Mouse (Mus musculus): Measurements from ENCODE around the gene Itprid2.

The Itprid2 gene

DNA sequence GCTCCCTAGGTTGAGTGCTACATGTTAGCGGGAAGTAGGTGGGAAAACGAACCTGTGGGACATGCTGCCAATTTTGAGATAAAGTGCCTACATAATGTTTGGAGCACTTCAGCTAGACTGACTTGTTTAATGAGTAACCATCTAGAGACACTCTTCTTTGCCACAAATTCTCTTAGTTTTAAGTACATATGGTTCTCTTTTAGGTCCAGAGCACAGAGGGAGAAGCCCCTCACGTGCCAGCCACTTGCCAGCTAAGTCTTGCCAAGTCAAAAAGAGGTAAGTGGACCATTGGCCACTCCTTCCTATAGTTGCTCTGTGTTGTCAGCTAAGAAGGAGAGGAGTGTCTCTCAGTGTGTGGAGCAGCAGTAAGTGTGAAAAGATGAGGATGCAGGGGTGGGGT lies 16.0 kb downstream of the Itprid2 start:
- no peak for DNase-seq (ENCODE audit: low read depth, low spot score)

DNA sequence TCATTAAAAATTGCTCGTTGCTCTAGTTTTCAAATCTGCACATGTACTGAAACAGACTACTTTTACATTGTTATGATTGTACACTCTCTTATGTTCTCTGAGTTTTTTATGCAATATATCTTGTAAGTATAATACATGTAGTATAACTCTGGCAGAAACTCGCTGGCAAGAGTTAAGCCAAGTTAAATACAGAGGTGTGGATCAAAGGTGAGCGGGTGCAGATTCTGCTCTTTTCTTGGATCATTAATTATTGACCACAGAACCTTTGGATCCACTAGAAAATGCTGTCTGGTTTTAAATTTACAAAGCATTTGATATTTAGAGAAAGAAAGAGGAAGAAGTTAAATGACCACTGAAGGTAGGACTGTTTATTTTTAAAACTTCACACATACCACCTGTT lies 16.5 kb downstream of the Itprid2 start:
- no peak for DNase-seq (ENCODE audit: low read depth, low spot score)

DNA sequence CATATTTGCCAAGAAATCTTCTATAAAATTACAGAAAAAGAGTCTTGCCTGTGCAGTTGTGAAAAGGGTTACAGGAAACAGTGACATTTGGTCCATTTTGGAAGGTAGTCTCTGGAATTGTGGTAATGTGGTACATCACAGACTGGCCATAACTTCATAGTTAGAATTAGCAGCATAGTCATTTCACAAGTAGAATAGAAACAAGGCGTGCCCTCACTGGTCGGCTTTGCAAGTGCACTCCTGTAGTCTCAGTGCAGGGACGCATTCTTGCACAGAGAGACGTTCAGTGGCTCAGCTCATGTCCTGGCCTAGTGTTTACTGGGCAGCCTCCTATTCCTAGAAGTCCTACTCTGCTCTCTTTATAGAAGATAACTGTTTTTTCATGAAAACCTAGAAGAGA lies 17.4 kb downstream of the Itprid2 start:
- no peak for DNase-seq (ENCODE audit: low read depth, low spot score)

DNA sequence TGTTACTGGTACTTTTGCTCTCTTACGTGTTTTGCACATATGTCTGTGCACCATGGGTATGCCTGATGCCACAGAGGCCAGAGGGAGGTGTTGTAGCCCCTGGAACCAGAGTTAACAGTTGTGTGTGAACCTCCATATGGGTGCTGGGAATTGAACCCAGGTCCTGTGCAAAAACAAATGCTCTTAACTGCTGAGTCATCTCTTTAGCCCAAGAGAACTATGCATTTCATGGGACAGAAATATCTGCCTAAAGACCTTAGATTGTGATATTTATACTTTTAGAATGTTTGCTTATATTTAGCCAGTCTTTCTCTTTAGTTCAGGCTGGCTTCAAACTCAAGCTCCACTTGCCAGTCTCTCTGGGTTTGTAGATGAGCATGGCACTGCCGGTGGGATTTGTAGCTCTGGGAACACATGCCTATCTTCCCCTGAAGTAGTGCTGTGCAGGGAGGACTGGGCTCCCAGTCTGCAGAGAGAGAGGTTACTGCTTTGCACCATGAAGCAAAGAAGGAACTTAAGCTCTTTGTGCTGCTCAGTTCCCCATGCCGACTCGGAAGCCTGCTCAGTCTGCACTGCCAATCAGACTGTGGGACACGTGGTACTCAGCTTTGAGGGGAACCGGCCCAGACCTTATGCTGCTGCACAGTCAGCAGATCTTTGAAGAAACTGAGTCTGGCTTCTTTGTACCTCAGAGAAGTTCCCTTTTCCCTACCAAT lies 18.1 kb downstream of the Itprid2 start:
- DNase-seq (ENCODE audit: low read depth, low spot score) = no peak

DNA sequence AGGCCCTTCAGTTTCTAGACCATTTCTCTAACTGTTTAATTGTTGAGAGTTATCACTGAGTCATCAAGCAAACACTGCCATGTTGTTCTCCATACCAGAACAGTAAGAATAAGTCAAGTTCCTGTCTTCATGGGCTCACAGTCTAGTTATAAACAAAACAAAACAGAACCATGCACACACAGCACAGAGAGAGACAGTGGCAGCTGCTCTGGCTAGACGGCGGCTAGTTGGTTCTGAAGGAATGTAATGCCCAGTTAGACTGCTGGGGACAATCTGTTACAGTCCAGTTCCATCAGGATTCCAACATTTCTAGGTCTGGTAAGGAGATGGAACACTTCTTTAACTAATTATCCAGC lies 18.6 kb downstream of the Itprid2 start:
- no peak for DNase-seq (ENCODE audit: low read depth, low spot score)

DNA sequence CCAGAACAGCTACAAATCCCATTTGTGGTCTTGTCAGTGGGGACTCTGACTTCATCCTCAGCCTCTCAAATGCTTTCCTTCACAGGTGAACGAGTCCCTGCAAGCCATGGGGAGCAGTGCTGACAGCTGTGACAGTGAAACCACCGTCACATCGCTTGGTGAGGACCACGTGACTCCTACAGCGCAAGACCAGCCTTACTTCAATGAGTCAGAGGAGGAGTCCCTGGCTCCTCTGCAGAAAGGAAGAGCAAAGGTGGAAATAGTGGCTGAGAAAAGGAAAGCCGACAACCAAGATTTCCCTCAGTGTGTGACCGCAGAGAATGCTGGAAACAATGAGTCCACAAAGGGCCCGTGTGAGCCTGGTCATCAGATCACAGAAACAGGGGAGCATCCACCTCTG lies 21.9 kb downstream of the Itprid2 start:
- no peak for DNase-seq (ENCODE audit: low read depth, low spot score)

DNA sequence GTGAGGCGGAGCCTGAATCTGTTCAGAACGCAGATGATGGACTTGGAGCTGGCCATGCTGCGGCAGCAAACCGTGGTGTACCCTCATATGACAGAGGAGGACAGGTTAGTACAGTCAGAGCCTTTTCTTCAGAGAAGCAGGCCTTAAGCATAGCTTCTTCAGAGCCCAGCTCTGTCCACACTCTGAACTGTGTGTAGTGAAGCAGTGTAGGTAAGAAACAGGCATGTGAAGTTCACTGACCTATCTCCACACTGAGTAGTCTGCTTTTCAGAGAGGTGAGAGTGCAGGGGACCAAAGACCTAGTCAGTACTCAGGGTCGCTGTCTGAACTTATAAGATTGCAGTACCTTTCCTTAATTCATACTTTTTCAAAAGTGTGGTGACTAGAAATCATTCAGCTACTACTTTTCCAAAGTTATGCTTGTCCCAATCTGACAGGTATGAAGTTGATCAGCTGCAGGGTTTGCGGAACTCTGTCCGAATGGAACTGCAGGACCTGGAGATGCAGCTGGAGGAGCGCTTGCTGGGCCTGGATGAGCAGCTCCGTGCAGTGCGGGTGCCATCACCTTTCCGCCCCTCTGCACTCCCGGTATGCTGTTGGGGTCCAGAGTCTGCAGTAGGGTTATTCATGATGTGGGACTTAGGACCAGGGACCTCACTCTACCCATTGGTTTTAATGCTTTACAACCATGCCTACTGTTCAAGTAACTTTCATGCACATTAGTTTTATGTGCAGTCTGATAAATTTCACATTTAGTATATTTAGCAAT lies 25.4 kb downstream of the Itprid2 start:
- DNase-seq (ENCODE audit: low read depth, low spot score) = no peak

DNA sequence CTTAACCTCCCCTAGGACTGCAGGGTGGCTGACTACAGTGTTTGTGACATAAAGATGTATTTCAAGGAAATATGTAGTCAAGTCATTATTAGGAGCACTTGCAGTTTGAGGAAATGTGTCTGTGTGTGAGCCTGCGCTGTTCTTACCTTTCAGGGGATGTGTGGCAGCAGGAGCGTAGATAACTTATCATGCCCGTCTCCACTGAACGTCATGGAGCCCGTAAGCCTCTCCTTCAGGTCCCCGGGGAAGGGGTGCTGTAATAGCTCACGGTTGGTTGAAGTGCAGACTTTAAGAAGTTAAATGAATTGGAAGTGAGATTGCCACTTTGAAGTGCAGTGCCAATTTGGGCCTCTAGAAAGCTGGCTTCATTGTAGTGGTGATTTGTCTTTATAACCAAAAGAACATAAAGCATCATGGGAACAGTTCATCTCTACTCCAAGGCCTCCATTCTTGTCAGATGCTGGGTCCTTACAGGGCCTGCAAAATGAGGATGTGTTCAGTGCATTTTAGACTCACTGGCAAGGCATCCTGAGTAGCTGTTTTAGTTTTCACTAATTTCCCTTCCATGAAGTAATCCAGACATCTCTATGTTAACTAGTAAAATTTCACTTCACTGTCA lies 26.4 kb downstream of the Itprid2 start:
- no peak for DNase-seq (ENCODE audit: low read depth, low spot score)

DNA sequence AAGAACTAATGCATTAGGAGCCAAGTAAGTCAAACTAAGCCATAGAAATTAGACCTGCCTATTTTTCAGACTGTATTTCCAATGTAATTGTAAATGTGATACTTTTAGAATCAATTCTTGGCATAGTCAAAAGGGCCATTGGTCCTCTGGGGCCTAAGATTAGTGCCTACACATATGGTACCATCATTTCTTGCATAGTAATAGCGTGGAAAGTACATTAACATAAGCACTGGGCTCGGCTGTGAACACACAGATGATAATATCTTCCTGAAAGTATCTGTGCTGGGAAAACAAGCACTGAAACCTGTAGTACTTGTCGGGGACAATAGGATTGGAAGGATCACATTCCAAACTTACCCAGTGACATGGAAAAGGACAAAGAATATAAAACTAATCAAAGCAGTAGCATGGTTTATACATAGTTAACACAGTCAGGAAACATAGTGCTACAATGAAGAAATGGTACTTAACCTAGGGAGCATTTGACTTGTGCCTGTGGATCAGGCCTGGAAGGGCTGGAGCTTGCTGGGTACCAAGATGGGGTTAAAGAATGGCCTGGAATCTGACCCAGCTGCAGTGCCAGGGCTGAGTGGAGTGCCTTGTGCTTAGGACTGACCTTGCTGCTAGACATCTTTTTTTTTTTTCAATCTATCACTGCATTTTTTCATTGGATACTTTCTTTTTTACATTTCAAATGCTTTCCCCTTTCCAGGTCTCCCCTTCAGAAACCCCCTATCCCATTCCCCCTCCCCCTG lies 29.6 kb downstream of the Itprid2 start:
- no peak for DNase-seq (ENCODE audit: low read depth, low spot score)

DNA sequence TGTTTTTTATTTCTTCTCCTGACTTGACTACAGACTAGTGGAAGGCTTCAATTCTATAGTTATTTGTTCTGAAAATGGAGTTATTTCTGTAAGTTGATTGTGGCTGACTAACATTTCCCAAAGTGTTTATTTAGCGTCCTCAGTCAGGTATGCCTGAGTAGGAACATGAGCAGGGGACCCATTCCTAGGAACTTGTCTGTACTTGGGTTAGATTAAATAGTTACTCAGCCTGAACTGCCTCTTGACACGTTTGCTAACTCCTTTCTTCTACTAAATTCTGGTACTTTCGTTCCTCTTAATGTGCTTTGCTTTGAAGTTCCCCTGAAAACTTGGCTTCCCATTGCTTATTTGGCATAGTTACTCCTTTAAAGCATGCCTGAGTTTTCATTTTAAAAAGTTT lies 30.3 kb downstream of the Itprid2 start:
- DNase-seq (ENCODE audit: low read depth, low spot score) = no peak

DNA sequence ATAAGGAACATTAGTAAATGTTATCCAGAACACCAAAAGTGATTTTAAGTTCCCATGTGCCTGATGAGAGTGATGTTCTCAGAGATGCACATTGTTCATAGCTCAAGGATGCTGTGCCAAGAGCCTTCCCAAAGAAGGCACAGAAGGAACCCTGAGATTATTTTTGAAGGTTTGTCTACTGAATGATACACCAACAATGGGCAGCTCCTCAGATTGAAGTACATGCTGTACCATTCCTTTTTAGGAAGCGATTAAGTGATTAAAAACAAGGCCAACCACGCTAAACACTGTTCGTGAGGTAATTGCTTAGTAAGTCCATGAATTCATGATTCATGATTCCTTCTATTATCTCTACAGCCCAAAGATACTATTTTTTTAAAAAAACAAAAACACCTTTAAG lies 40.1 kb downstream of the Itprid2 start:
- no peak for DNase-seq (ENCODE audit: low read depth, low spot score)

DNA sequence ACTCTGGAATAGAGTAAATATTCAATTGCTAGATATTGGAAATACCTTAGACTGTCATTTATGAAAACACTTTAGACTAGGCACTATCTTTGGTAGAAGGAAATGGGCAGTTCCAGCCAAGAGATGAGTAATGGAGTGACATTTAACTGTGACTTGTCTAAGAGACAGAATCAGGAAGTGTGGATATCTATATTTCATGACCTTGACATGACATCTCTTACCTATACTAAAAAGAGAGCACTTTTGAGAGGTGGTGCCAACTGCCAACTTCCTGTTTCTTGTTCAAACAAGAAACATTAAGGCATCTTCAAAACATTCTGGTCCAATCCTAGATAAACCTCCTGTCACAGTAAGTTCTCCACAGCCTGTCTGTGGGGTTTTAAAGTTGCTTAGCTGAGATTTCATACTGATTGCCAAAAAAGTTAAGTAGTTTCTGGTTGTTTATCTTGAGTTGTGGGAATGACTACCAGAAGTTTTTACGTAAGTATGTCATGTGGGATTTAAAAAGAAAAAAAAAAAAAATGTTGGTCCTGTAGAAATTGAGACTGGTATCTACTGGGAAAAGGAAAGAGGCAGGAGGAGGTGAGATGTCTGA lies 42.6 kb downstream of the Itprid2 start:
- DNase-seq (ENCODE audit: low read depth, low spot score) = no peak

DNA sequence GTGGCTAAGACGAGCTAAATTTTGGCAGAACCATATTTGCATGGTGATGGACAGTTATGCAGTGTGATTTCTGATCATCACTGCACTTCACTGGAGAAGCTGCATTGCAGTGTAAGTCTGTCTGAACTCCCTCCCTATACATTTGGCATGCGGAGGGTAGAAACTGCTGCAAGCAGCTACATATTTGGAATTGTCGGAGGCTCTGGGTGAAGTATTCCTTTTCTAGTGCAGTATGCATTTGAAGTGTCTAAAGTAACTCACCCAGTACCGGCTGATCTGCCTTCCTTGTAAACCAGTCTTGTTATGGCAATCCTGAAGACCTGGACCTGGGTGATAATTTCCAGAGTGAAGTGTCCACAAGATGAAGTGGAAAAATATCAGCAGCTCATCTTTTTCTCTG lies 46.5 kb downstream of the Itprid2 start:
- no peak for DNase-seq (ENCODE audit: low read depth, low spot score)

DNA sequence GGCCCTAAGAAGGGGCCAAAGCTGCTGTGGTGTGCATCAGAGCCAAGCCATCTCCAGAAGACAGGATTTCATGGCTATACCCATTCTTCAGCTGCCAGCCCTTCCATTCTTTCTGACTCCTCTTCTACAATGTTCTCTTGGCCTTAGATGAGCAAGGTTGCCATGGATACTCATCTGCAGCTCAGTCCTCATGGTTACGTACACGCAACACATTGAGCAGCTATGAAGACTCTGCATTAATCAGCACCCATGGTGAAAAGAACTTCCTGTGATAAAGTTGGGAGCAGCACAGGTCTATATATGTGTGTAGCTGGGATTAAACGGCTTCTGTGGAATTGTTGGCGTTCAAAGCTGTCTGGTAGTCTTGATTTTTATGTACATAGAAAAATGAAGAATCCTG lies 48.1 kb downstream of the Itprid2 start:
- no peak for DNase-seq (ENCODE audit: low read depth, low spot score)

DNA sequence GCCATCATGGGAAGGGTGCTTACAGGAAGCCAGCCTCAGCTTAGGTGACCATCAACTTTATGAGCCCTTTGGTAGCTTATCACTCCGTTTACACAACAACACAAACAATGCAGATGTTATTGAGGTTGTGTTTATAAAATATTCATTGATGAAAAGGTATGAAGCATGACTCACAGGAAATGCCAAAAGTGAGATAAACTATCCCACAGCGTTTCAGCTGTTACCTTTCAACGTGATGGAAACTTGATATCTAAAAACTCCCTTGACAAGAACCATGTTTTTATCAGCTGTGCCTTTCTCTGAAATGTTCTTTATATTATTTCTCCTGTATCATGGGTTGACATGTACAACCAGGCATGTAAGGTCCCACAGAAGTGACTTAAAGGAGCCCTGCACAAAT lies 55.7 kb downstream of the Itprid2 start:
- no peak for DNase-seq (ENCODE audit: low read depth, low spot score)

DNA sequence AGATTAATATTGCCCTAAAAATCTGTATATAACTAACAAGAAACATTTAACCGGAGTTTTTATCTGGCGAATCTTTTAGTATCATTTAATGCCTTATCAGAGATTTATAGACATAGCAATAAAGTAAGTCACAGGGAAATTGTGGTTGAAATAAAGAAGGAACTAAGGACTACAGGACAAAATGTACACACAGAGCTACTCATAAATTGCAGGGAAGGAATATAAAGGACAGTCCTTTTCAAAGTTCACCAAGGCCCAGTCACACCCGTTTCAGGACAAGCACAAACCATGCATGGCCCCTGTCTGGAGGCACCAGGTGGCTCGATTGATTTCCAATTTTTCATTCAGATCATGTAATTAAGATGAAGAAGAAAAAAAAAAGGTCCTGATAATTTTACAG lies 60.0 kb downstream of the Itprid2 start:
- no peak for DNase-seq (ENCODE audit: low read depth, low spot score)

DNA sequence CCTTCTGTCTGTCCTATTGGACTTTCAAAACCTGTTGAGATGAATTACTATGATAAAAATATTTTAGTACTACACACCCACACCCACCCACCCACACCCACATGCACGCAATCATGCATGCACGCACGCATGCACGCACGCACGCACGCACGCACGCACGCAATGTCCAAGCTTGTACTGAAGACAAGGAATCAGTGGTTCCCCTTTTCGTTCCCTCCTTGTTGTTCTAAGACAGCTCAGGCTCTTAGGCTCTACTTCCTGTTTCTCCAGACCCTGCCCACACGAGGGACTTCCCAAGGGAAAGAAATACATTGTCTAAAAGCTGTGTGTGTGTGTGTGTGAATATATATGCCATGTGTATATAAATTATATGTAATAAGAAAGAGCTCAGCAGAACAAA lies 60.8 kb downstream of the Itprid2 start:
- no peak for DNase-seq (ENCODE audit: low read depth, low spot score)

DNA sequence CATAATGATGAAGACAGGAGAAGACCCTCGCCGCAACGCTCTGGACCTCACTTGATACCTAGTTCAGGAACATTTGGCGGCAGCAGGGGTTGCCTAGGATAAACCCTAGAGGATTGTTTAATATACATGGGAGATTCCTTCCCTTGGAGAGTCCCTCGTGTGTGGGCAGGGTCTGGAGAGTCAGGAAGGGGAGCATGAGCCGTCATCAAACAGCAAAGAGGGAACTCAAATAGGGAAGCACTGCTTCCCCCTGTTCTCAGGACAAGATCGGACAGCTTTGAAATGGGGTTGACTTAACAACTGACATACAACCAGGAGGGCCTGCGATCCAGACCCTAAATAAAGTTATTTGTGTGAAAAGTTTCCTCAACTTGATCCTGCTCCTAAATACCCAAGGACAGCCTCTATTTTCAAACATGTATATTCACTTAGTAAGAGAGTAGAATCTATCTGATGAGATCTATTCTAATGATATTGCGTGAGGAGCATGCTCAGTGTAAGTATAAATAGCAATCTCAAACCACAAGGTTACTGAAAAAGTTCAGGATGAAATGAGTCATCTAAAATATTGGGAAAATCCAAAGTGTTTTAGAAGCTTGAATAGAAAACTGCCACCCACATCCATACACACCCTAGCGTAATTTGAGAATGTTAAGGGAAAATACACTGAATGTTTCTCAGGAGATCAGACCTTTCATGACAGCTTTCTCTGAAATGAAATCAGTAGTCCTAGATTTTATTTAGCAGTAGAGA lies 61.5 kb downstream of the Itprid2 start:
- peak; percentile 73 for DNase-seq (ENCODE audit: low read depth, low spot score)

DNA sequence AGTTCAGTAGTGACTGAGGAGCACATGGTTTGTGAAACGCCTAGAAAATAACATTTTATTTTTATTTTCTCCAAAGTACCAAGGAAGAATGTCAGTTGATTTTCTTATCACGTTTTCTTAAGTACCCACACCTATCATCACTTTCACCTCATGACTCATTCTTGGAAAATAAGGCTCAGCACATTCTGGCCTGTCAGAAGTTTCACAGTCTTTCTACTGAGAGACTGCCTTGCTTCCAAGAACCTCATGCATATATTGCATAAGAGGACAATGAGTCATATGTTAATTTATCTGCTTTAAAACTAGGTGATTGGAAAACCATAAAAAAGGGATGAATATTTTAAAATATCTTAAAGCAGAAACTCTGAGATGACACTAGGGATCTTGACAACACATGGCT lies 63.0 kb downstream of the Itprid2 start:
- peak; percentile 90 for DNase-seq (ENCODE audit: low read depth, low spot score)

DNA sequence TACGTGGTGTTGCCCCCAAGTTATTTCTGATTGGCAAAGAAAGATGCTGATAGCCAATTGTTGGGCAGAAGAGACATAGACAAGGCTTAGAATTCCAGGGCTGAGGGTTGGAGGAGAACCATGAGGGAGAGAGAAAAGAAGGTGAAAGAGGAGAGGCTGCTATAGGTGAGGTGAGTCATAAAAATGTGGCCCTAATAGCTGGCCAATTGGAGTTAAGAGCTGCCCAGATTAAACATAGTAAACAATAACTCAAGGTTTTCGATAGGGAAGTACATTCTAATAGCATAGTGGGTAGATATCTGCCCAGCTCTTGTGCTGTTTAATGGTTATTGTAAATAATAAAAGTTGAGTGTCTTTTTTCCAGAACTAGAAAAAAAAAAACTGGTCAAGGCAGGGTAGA lies 69.6 kb downstream of the Itprid2 start:
- no peak for DNase-seq (ENCODE audit: low read depth, low spot score)

DNA sequence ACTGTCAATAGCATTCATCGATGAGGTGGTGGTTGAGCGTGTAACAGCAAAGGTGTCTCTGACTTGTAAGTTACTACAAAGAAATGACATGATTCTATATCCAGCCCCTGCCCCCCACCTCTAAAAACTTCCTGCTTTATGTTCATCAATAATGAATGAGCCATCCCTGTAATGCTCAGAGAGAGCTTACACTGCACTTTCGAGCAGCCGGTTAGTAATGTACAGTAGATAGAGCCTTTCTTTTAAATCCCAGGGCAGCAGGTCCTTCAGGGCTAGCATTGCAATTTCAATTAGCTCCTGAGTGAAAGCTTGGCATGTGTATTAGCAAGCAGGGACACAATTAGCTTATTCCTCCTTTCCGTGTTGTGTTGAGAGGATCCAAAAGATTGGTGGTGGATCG lies 72.4 kb downstream of the Itprid2 start, which contains the start of gene Ppp1r1c:
Ppp1r1c (plus strand) TSS at position 206 of the 400 bp plus-strand sequence.
- DNase-seq (ENCODE audit: low read depth, low spot score) = no peak
